Mouse (Mus musculus) CD4-positive, CD25-positive, alpha-beta regulatory T cell, adult 2 months (primary cell): ENCODE results near the gene Tmem231.
A peak's percentile ranks its signal among the peaks of the same experiment; 100 is the strongest.
"Not testable (repeated sequence)": the region's sequence is repeated elsewhere in the genome, so short reads cannot be mapped to it uniquely, and the experiment has no call there.

Source experiments
- DNase-seq: peaks from one replicate; pipeline ENCODE4 v3.0.0-alpha.2; 2012; ENCODE audit warnings: low read depth, low spot score

The Tmem231 gene

GRCm38 (mm10) chr8:111950846-111951245, 17.2 kb upstream of the Tmem231 start:
- DNase-seq, result no peak

DNA sequence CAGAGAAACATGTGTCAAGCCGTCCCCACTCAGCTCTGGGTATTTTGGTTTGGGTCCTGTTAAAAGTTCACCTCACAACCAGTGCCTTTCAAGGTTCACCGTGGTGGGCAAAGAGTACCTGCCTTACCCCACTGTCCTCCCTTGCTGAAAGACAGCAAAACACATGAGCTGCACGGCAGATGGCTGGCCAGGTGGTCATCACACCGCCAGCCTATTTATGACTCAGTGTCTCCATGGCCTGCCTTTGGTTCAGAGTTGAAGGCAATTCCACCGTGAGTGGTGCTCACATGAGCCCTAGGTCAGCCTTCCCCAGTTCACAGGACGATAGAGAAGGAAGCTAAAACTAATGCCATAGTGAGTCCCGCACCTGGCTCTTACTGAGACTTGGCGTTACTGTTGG, 14.3 kb upstream of the Tmem231 start:
- DNase-seq, result no peak

DNA sequence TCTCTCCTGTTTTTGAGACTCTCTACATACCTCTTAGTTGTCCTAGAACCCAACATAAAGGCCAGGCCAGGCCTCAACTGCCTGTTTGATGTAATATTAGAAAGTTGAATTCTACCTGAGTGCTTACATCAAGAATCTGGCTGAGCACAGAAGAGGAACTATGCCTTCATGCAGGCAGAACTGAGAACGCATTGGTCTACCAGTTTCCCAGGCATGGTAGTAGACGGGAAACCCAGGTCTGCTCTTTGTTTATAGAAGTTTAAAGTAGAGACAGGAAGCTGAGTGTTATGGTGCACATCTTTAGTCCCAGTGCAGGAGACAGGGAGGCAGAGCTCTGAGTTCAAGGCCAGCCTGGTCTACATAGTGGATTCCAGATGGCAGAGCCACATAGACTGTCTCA, 13.5 kb upstream of the Tmem231 start:
- DNase-seq, result no peak

DNA sequence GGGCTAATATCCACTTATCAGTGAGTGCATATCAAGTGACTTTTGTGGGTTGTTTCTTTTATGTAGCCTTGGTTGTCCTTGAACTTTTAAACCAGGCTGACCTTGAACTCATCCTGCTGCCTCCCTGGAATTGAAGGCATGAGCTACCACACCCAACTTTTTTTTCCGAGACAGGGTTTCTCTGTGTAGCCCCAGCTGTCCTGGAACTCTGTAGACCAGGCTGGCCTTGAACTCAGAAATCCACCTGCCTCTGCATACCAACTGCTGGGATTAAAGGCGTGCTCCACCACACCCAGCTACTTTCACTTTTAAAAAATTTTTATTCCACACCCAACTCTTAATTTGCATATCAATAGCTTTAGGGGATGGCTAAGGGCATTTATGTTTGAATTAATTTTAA, 9.9 kb upstream of the Tmem231 start:
- no peak for DNase-seq

DNA sequence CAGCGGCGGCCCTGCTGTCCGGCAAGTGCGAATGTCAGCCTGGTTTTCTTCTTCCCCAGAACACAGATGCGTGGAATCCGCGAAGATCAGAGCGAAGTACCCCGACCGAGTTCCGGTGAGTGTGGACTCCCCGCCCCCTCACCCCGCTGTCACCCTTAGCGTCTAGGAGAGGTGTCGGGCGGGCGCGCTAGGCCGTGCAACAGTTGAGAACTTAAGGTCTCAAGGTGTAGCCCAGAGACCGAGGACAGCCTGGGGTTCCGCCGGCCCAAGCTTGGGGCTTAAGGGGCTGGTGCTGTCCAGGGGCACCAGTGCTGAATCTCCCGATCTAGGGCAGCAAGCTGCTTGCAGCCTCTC, 7.4 kb upstream of the Tmem231 start:
- peak; percentile 71 for DNase-seq

DNA sequence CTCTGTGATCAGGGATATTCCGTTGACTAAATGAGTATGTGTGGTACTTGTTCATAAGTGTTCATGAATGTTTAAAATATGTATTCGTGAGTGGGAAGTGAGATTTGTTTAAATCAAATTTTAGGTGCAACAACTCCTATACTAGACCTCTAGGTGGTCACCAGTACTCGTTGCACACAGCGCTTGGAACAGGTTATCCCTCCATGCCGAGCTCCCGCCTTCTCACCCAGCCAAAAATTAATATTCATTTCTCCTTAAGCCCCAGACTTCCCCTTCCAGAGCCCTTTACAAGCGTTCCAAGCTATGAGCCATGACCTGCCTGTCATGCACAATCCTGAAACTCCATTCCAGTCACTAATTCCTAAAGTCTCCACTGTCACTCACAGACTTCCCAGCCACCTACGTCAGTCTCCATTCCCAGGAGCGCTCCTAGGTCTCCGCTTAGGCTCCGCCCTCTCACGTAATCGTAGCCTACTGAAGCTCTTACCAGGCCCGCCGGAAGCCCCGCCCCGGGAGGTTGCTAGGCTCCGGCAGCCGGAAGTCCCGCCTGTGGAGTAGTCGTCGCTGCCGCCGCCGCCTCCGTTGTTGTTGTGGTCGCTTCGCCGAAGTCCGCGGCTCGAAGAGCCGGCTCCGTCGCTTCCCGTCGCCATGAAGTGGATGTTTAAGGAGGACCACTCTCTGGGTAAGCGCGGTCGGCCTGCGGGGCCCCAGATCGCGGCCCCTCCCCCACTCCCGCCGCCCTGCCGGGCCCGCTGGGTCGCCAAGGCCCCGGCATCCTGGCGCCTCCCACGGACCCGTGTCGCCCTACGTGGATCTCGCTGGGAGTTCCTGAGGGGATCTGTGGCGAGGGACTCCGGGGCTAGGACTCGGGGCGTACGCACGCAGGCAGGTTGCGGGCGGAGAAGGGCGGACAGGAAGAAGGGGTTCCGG, 6.8 kb upstream of the Tmem231 start, which contains the start of gene Gabarapl2:
TSS of gene Gabarapl2 (plus strand) at position 533 of the 930 bp plus-strand sequence.
- peak; percentile 95 for DNase-seq

DNA sequence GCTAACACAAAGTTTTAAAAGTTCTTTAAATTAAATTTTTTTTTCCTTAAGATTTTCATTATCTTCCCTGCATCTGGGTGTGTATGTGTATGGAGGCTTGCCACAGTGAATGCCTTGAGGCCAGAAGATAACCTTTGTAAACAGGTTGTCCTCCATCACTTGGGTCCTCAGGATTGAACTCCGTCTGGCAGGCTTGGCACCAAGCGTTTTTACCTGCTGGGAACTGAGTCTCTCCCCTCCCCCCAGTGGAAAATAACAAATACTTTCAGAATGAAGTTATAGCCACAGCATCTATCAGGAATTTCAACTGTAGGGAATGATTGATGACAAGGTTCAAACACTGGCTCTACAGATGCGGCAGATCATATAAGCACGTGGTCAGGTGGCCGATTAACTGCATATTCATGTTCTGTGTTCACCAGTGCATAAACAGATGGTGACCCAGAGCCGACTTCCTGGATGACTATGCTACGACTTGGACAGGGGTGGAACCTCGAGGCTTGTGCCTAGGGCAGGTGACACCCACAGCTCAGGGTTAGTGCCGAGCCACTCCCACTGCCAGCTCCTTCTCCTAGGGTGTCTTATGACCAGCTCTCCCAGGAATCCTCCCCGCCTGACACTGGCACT, 5.9 kb upstream of the Tmem231 start:
- DNase-seq, result peak; percentile 67

DNA sequence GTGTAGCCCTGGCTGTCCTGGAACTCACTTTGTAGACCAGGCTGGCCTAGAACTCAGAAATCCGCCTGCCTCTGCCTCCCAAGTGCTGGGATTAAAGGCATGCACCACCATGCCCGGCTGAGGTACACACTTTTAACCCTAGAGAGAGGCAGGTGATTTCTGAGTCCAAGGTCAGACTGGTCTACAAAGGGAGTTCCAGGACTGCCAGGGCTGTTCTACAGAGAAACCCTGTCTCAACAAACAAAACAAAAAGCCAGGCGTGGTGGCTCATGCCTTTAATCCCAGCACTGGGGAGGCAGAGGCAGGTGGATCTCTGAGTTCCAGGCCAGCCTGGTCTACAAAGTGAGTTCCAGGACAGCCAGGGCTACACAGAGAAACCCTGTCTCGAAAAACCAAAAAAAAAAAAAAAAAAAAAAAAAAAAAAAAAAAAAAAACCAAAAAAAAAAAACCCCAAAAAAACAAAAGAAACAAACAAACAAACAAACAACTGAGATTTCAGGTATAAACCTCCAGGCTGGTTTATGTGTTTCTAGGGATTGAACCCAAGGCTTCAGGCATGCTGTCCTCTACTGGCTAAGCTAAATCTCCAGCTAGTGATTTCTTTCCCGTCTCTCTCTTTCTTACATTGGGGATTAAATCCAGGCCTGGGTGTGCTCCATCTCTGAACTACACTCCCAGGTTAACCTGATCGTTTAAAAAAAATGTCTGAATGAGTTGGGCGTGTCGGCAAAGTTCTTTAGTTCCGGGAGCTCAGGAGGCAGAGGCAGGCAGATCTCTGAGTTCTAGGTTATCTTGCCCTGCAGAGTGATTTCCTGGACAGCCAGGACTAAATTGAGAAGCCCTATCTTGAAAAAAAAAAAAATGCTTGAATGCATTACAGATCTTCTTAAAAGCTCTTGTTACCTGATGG, 4.7 kb upstream of the Tmem231 start:
- DNase-seq, result not testable (repeated sequence)

- no peak for DNase-seq
Measured at GRCm38 (mm10) chr8:111937184-111937583, 3.5 kb upstream of the Tmem231 start.

DNA sequence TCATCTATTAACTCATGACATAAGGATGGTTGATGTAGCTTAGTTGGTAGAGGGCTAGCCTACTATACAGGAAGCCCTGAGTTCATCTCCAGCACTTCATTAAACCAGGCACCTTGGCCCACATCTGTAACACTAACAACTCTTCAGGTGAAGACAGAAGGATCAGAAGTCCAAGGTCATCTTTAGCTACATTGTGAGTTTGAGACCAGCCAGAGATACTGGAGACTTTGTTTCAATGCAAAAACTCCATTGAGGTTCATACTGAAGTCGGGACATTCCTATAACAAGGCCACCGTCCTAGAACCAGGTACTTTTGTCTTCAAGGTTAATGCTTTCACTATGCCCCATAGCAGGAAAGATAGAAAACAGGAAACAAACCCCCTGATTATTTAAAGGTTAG, 520 bp upstream of the Tmem231 start:
- DNase-seq, result no peak

- peak; percentile 60 for DNase-seq
Measured at GRCm38 (mm10) chr8:111932580-111933336, 923 bp downstream of the Tmem231 start.

DNA sequence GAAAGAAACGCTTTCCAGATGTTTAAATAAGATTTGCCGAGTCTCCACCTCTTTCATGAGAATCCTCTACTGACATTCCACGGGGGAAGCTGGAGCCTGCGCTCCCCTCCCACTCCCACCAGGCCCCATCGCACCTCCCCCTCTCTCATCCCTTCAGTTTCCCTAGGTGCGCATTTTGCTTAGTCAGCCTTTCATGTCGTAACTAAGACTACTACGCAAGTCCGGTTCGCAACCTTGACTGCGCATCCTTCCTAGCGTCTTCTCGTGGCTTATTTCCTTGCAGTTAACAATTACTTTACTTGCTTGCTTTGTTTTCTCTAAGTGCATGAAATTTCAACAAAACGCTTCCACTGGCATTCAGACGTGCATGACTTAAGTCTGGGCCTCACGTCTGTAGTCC, 2.0 kb downstream of the Tmem231 start:
- no peak for DNase-seq

DNA sequence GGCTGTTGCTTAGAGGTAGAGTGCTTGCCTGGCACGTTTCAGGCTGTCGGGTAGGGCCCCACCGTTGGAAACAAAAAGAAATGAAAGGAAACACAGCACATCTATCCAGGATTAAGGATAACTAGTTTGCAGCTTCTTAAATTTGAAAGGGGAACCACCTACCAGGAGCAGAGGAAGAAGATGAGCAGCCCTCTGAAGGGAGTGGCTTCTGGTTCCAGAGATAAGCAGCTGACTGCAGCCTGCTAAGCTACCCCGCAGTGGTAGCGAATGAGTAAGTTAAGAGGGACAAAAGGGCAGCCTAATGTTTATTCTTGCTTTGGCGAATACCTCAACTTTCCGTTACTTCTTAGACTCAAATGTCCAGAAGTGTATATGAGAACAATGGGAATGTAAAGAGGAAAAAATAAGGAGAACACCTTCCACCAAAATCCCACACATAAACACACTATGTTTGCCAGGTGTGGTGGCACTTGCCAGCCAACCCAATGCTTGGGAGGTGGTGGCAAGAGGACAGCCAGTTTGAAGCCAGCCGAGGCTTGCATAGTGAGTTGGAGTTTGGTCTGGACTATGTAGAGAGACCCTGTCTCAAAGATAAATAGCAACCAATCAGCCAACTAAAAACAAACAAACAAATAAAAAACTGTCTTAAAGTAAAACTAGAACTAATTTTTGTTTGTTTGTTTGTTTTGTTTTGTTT, 3.9 kb downstream of the Tmem231 start:
- no peak for DNase-seq

- DNase-seq, result no peak
Measured at GRCm38 (mm10) chr8:111924976-111925375, 8.7 kb downstream of the Tmem231 start.

DNA sequence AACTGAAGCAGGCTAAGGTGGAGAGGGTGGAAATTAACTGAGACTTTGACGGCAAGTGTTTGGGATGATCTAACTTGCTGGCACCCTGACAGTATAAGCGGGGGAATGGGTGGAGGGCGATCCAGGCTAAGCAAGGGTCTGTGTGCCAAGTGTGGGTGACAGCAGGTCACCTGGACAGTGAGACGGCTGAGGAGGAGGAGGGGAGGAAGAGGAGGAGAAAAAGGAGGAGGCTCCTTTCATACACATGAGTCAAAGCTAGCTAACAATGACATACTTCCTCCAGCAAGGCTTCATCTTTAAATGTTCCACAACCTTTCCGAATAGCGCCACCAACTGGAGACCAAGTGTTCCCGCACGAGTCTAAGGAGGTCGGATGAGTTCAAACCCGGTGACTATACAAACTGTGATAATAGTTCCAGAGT, 10.3 kb downstream of the Tmem231 start:
- peak; percentile 73 for DNase-seq

- DNase-seq, result no peak
Measured at GRCm38 (mm10) chr8:111920971-111921370, 12.7 kb downstream of the Tmem231 start.

DNA sequence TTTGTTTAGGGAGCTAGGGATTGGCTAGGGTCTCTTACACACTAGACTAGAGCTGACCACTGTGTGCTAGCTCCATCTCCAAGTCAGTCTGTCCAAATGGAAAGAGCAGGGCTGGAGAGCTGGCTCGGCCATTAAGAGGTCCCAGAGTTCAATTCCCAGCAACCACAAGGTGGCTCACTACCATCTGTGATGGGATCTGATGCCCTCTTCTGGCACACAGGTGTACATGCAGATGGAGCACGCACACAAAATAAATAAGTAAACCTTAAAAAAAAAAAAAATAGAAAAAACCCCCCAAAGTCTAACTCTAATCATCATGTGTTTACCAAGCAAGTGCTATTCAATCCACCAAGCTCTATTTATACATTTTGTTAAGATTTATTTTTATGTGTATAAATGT, 14.0 kb downstream of the Tmem231 start:
- DNase-seq, result peak; percentile 35

DNA sequence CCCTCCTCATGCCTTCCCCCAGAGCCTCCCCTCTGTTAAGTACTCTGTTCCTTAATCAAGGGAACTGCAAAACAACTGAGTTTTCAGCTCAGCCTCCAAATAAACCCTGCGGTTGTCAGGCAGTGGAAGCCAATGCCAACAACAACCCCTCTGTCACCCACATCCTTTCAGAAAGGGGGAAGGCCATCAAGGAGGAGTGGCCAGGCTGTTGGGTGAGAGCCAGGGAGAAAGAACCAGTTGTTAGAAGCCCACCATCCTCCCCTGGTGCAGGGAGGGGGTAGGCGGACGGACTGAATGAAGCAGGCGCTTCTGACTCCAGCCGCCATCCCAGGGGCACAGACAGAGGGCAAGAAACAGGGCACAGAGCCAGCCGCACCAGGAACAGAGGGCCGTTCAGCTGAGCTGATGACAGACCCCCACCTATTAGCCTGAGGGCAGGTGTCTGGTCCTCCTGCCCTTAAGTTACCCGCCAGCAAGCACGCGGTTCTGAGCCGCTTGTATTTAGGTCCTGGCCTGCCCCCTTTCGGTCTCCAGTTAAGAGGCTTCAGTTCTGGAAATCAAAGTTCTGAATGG, 20.7 kb downstream of the Tmem231 start:
- no peak for DNase-seq

DNA sequence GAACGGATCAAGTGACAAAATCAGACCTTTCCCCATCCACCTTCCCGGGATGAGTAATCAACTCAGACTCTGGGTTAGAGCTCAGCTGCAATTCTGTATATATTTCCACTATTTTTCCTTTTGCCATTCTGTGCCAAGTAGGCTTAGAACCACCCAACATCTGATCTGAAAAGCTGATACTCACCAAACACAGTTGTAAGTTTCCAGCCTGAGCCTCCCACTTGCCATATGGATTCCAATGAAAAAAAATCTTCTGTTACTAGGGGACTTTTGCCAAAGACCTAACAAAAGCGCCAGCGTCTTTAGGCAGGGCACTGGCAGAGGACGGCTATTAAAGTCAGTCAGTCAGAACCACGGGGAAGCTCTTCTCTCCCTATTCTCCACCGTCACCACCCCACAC, 22.1 kb downstream of the Tmem231 start:
- DNase-seq, result no peak
